Mouse (Mus musculus) myocyte (in vitro differentiated cells): ENCODE measurements at regions not wholly inside any gene's neighbourhood (a gene's known extent, or its start where the extent isn't known, plus 50 kb on each side); places are given as distances from the start of the nearest gene placed in this dataset.

Source experiments
- CEBPB ChIP-seq: IDR thresholded peaks from 2 replicates; pipeline ENCODE4 v1.6.1; 2011; ENCODE audit warnings: mild to moderate bottlenecking, moderate library complexity; ENCODE audit not compliant: poor library complexity, insufficient read depth, severe bottlenecking
- E2F4 ChIP-seq: IDR thresholded peaks from one replicate; pipeline ENCODE4 v1.6.1; 2011; ENCODE audit warnings: mild to moderate bottlenecking, control low read depth, moderate library complexity; ENCODE audit not compliant: insufficient read depth
- MAX ChIP-seq: IDR thresholded peaks from one replicate; pipeline ENCODE4 v1.6.1; 2011; ENCODE audit warnings: low read depth, mild to moderate bottlenecking, control low read depth
- MYOD1 ChIP-seq, 3 experiments: IDR thresholded peaks; one replicate each; pipeline ENCODE4 v1.6.1; 2011; ENCODE audit warnings: control low read depth in 2 of 3, low read depth in 2 of 3, mild to moderate bottlenecking in 2 of 3, moderate library complexity in 1 of 3; ENCODE audit not compliant: insufficient read length in 2 of 3, control insufficient read depth in 1 of 3
- MYOG ChIP-seq, 3 experiments: IDR thresholded peaks; one replicate each; pipeline ENCODE4 v1.6.1; 2011; ENCODE audit warnings: control low read depth in 2 of 3, low read depth in 2 of 3, mild to moderate bottlenecking in 2 of 3; ENCODE audit not compliant: insufficient read length in 2 of 3, control insufficient read depth in 1 of 3, insufficient read depth in 1 of 3
- POLR2A ChIP-seq: IDR thresholded peaks from one replicate; pipeline ENCODE4 v1.6.1; 2011; ENCODE audit warnings: low read depth, mild to moderate bottlenecking, control low read depth, moderate library complexity; ENCODE audit not compliant: insufficient read length
- POLR2AphosphoS2 ChIP-seq: IDR thresholded peaks from one replicate; pipeline ENCODE4 v1.6.1; 2011; ENCODE audit warnings: low read depth, control low read depth; ENCODE audit not compliant: insufficient read length
- REST ChIP-seq: IDR thresholded peaks from one replicate; pipeline ENCODE4 v1.6.1; 2011; ENCODE audit warnings: mild to moderate bottlenecking, control low read depth, moderate library complexity; ENCODE audit not compliant: insufficient read depth, insufficient read length
- TCF12 ChIP-seq: IDR thresholded peaks from one replicate; pipeline ENCODE4 v1.6.1; 2011; ENCODE audit warnings: mild to moderate bottlenecking, control low read depth; ENCODE audit not compliant: poor library complexity, insufficient read depth, severe bottlenecking
- TCF3 ChIP-seq: IDR thresholded peaks from one replicate; pipeline ENCODE4 v1.6.1; 2011; ENCODE audit warnings: low read depth, control low read depth; ENCODE audit not compliant: insufficient read length
- USF1 ChIP-seq: IDR thresholded peaks from one replicate; pipeline ENCODE4 v1.6.1; 2011; ENCODE audit warnings: low read depth, mild to moderate bottlenecking, control low read depth, moderate library complexity

DNA sequence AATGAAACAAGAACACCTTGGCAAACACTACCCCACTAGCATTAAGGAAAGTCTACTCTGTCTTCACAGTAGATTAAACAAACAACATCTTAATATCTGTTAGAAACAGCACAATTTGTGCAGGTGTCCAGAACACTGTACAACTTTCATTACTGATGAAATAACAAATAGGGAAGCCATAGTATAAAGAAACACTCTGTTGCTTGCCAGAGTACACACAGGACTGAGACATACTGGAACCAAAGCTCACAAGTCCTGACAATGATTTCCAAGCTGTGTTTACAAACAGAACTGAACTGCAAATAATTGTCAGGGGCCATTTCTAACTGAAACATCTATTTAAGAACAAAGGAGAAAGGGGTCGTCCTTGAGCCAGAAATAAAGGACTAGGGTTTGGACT, 478.4 kb downstream of the Klf12 start:
- no peak for TF ChIP-seq POLR2A
- no peak for TF ChIP-seq USF1
- no peak for TF ChIP-seq MYOD1 (IDR thresholded peaks at IDR 0.05; ENCODE audit: control insufficient read depth in 1 of 3, insufficient read length in 2 of 3, low read depth in 2 of 3)
- no peak for TF ChIP-seq REST
- TF ChIP-seq MAX, result no peak
- no peak for TF ChIP-seq POLR2AphosphoS2
- TF ChIP-seq MYOG (IDR thresholded peaks at IDR 0.05; ENCODE audit: control insufficient read depth in 1 of 3, insufficient read depth in 1 of 3, insufficient read length in 2 of 3, low read depth in 2 of 3), result no peak
- TF ChIP-seq TCF3, result no peak
- TF ChIP-seq CEBPB, result no peak
- TF ChIP-seq E2F4, result no peak
- no peak for TF ChIP-seq TCF12
